Mouse (Mus musculus): ENCODE results near the gene Dus2.

The Dus2 gene

DNA sequence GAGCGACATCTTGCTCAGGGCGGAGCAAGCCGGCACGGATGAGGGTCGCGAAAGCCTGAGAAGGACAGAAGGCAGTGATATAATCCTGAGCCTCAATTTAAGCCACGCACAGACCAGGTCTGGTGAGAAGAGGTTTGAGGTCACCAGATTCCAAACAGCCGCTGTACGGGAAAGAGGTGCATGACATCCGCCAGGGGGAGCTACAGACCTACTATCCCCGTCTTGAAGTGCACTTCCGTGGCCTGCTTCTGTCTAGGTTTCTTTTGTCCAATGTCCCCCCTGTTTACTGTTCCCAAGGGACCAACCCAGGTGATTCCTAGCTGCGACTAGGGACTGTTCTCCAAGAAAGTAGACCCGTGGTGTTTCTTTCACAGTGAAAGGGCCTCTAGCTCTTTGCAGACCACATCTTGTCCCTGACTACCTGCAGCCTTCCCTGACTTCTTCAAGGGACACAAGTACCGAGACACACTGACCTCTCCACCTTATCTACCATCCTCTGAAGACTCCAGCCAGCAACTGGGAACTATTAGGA, at the start of gene Dus2:
Gene Dus2, plus strand, starts transcription at position 482 of the 532 bp plus-strand sequence.
- in situ Hi-C loops (cut with MboI; ENCODE audit: low pct_unique_long_range_greater_than_20kb in 1 of 2, low sequenced_read_pairs in 2 of 2, unreplicated experiment in 1 of 2) = no loop called here

DNA sequence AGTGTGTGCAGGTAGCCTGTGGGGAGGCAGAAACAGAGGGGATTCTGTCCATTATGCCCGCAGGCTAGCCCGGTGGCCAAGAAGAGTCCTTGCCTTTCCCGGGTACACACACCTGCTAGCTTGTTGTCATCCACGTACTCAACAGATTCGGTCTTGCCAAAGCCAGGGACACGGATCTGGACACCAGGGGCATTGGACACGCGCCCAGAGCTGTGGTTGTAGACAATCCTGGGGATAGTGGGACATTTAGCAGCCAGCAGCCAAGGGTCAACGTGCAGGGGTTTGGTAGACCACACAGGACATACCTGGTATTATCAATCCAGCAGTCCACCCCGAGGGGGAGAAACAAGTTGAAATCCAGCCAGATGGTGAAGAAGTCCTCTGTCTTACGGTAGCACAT, 49.1 kb upstream of the Dus2 start:
- in situ Hi-C loops (cut with MboI; ENCODE audit: low pct_unique_long_range_greater_than_20kb in 1 of 2, low sequenced_read_pairs in 2 of 2, unreplicated experiment in 1 of 2) = no loop called here

DNA sequence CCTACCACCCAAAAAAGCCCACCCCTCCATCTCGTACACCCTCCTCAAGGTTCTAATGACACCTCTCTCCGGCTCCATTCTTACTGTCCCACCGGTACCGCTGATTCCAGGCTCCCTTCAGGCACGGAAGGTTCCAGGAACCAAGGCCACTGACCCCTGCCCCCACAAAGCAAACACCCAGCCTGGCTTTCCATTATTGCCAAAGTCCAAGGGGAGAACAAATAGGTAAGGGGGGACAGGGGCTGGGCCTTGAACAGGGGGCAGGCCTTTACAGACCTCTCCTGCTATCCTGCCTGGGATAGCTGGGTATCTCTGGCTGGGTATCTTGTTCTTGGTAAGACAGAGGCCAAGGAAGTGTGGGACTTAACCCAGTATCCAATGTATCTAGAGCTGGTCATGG, 48.6 kb upstream of the Dus2 start:
- in situ Hi-C loops (cut with MboI; ENCODE audit: low pct_unique_long_range_greater_than_20kb in 1 of 2, low sequenced_read_pairs in 2 of 2, unreplicated experiment in 1 of 2) = no loop called here

DNA sequence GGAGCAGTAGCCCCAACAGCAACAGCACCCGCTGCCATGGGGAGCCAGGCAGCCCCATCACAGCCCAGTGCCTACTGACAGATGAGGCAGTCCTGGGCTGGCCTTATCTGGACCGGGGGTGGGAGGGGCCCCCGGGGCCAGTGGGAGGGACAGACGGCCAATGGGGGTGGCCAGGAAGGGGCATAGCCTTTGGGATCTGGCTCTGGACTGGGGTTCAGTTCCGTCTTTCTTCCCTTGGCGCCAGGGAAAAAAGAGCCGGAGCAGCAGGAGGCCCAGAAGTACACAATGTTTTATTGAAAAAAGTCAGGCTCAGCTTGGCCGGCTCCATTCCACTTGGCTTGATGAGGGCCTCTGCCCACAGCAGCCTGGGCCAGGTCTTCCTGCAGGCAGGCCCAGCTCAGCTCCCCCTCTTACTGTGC, 47.8 kb upstream of the Dus2 start, which contains the start of gene Lcat:
Gene Lcat, minus strand, starts transcription at position 62 of the 419 bp plus-strand sequence.
- in situ Hi-C loops (cut with MboI; ENCODE audit: low pct_unique_long_range_greater_than_20kb in 1 of 2, low sequenced_read_pairs in 2 of 2, unreplicated experiment in 1 of 2) = no loop called here

DNA sequence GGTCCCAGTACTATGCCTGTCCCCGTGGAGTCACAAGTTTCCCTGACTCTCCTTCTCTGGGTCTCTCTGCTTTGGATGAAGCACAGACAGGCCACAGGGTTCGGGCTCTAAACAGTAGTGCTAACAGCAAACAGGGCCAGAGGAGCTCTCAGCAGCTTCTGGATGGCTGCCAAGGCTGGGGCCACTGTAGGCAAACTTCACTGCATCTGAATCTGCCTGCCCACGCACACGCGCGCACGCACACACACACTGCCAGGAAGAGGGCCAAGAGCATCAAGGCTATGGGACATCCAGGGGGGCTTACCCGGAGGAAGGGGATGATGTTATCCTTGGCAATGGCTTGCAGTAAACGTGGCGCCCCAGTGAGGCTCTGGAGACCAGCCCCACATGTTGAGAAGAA, 41.8 kb upstream of the Dus2 start:
- in situ Hi-C loops (cut with MboI; ENCODE audit: low pct_unique_long_range_greater_than_20kb in 1 of 2, low sequenced_read_pairs in 2 of 2, unreplicated experiment in 1 of 2) = no loop called here

DNA sequence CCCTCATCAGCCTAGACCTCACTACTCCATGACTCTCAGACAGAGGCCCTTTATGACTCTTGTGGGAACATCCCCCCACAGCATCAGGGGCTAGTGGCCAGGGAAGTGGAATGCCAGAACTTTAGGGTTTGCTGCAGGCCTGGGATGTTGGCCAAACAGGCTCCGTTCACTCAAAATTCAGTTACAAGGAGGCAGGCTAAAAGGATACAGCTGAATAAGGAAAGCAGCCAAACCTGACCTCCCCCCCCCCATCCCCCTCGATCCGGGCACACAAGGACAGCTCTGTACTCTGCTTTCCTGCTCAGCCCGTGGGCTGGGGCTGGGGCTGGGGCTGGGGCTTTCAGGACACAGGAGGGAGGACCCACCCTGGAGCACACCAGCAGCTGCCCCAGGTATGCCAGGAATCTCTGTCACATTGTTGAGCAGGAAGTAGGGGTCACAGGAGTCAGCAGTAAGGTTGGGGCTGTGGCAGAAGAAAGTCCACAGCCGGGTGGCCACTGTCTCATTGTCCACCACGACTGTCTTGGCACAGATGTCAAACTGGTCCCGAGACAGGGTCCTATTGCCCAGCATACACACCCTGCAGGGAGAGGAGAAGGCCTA, 40.0 kb upstream of the Dus2 start:
- in situ Hi-C loops (cut with MboI; ENCODE audit: low pct_unique_long_range_greater_than_20kb in 1 of 2, low sequenced_read_pairs in 2 of 2, unreplicated experiment in 1 of 2) = no loop called here

DNA sequence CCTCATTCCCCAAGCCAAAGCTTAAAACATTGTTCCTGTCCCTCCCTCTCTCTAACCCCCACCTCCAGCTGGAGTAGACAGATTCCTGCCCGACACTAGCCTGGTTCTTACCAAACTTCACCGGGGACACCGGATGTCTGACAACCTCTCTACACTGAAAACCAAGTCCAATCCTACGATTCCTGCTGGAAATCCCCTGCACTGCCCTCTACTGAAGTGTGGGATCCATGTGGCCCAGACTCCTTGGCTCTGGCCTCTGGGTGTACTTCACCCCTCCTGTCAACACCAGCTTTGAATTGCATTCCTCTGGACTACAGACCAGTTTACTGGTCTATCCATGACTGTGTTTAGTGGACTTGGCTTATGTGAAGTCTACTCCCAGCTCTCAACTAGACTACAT, 34.6 kb upstream of the Dus2 start:
- in situ Hi-C loops (cut with MboI; ENCODE audit: low pct_unique_long_range_greater_than_20kb in 1 of 2, low sequenced_read_pairs in 2 of 2, unreplicated experiment in 1 of 2) = no loop called here

DNA sequence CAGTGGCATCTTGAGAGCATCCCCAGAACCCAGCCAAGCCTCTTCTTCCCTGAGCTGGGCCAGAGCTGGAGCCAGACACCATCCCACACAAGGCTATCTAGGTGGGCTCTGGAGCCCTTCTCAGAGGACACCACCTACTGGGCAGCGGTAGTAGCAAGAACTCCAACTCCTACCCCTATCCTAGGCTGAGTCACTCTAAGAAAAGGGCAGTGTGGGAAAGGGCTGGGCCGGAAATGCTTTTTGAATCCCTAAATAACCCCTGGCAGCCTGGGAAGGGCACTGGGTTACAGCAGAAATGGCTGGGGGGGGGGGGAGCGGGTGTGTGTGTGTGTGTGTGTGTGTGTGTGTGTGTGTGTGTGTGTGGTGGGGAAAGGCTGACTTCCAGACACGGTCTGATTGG, 33.3 kb upstream of the Dus2 start:
- in situ Hi-C loops (cut with MboI; ENCODE audit: low pct_unique_long_range_greater_than_20kb in 1 of 2, low sequenced_read_pairs in 2 of 2, unreplicated experiment in 1 of 2) = no loop called here

DNA sequence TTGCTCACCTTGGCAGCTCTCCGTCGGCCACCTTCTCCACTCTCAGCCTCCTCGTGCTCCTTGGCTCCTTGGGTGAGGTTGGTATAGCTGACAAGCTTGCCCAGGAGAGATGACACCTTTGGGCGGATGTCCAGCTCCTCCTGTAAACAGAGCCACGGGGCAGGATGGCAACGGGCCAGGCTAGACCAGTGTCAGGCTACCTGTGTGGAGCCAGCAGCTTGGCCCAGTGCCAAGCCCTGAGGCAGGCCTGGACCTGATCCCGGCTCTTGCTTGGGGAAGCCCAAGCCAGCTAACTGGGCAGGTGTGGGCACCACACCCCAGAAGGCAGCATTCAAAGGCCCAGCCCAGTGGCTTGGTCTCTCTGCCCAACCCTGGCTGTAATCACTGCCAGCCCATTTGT, 31.8 kb upstream of the Dus2 start:
- in situ Hi-C loops (cut with MboI; ENCODE audit: low pct_unique_long_range_greater_than_20kb in 1 of 2, low sequenced_read_pairs in 2 of 2, unreplicated experiment in 1 of 2) = no loop called here

DNA sequence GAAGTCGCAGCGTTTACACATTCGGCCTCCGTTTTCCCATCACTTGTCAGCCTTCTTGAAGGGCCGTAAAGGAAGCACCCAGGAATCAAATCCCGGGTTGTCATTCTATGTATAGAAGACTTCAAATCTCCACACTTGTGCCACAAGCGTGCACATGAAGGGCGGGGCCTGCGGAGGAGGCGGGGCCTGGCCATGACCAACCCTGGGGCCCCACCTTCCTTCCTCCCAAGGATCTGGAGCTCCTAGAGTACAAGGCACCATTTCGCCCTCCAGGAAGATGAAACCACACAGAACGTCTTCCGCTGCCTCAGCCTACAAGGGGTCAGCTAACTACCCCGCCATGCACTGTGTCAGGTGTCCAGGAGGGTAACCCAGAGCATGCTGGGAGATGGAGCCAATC, 30.0 kb upstream of the Dus2 start:
- in situ Hi-C loops (cut with MboI; ENCODE audit: low pct_unique_long_range_greater_than_20kb in 1 of 2, low sequenced_read_pairs in 2 of 2, unreplicated experiment in 1 of 2) = no loop called here

DNA sequence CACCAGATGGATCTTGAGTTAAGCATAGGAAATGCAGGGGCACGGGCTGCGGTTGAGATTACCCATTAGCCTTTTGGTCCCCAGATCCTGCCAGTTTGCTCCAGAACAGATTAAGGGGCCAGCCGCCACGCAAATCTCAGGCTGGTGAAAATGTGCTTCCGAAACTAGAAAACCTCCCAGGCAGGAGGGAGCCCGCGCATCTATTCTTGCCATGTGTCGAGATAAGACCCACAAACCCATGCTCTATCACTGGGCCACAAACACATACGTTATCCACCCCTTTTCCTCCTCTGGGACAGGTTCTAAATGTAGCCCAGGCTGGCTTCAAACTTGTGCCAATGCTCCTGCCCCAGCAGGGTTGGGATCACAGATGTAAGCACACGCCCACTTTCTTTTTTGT, 29.6 kb upstream of the Dus2 start:
- in situ Hi-C loops (cut with MboI; ENCODE audit: low pct_unique_long_range_greater_than_20kb in 1 of 2, low sequenced_read_pairs in 2 of 2, unreplicated experiment in 1 of 2) = no loop called here

DNA sequence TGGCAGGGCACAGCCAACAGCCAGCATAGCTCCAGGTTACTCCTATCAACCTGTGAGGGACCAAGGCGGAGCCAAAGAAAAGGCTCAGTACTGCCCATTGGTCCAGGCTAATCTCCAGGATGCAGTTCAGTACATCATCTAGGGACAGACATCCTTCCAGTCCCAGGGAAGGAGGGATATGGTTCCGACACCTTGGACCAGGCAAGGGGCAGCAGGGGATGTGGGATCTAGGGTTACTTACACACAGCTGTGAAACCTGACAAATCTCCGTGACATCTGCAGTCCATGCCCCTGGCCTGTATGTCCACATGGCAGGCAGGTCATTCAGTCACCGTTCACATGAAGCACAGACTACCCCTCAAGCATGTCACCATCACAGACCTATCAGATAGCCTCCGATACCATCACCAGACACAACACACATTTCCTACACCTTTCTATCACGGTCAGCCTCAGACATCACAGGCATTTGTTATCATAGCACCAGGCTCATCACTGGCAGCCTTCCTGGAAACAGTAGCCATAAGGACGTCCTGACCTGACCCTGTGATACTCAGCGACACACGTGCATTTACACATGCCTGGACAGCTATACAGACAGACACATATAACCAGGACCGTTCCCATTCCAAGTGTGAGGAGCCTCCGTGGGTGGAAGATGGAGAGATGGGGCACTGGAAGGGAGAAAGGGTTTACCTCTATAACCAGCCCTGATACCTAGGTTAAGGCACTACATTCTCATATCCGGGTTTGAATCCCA, 26.5 kb upstream of the Dus2 start:
- in situ Hi-C loops (cut with MboI; ENCODE audit: low pct_unique_long_range_greater_than_20kb in 1 of 2, low sequenced_read_pairs in 2 of 2, unreplicated experiment in 1 of 2) = no loop called here

DNA sequence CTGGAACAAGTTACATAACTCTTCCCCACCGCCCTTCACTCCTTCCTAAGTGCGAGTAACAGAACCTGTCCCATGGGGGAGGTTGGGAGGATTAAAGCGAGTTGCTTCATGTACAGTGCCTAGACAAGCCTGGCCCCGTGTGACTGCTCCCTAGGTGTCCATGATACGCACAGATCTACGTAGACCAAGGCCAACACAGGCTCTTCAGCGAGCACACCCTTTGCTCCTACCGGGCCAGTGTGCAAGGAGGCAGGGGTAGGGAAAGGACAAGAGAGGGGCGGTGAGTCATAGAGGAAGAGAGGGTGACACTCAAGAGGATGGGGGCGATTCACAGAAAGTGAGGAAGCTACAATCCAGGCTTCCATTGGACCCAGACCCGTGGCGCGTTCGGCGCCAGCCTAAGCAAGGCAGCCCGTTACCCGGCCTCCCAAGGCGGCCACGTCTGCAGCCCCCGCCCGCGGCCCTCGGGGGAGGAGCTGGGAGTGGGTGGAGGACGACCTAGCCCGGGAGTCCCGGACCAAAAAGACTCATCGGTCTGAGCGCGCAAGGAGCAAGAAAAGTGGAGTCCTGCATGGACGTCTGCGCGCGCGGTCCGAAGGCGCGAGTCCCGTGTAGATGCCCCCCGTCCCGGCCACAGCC, 25.8 kb upstream of the Dus2 start:
- in situ Hi-C loops (cut with MboI; ENCODE audit: low pct_unique_long_range_greater_than_20kb in 1 of 2, low sequenced_read_pairs in 2 of 2, unreplicated experiment in 1 of 2) = no loop called here

DNA sequence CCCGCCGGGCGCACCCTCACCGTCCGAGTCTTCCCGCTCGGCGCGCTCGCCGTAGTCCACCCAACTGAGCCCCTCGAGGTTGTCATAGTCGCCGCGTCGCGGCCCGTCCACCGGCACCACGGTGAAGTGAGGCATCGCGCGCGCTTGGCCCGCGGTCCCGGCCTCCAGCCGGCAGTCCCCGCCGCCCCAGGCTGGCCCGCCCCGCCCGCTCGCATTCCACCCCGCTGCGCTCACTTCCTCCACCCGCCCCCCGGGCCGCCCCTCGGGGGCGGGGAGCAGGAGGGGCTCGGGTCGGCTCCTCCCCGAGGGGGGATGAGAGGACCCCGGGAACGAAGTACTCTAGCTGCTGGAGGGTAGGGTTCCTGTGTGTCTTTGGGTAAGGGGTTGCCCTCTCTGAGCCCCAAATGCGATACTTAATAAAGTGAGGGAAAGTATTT, 25.2 kb upstream of the Dus2 start, which contains the start of gene Slc12a4:
Gene Slc12a4, minus strand, starts transcription at position 193 of the 437 bp plus-strand sequence.
- in situ Hi-C loops (cut with MboI; ENCODE audit: low pct_unique_long_range_greater_than_20kb in 1 of 2, low sequenced_read_pairs in 2 of 2, unreplicated experiment in 1 of 2) = no loop called here

DNA sequence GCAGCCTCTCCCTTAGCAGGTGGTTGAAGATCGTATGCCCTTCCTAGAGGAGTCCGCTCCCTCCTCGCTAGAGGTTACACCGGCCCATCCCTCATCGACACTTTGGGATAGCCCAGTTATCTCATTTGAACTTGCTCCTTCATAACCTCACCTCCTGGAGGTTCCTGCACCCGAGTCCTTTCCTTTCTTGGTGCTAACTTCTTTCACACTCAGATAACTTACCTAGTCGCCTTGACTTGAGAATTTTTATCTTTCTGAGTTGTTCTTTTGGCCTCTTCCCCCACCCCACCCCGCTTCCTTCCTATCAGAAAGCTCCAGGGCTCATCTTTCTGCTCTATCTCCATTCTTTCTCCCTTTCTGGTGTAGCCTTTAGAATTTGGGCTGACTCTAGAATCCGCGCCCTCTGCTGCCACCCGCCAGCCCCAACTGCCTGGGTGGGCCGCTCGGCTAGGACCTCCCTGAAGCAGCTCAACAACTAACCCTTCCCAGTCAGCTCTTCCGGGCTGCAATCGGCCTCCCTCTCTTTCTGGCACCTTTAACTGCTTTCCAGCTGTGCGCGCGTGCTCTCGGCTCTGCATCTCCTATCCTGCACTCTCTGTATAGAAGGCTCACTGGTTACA, 24.3 kb upstream of the Dus2 start:
- in situ Hi-C loops (cut with MboI; ENCODE audit: low pct_unique_long_range_greater_than_20kb in 1 of 2, low sequenced_read_pairs in 2 of 2, unreplicated experiment in 1 of 2) = no loop called here

DNA sequence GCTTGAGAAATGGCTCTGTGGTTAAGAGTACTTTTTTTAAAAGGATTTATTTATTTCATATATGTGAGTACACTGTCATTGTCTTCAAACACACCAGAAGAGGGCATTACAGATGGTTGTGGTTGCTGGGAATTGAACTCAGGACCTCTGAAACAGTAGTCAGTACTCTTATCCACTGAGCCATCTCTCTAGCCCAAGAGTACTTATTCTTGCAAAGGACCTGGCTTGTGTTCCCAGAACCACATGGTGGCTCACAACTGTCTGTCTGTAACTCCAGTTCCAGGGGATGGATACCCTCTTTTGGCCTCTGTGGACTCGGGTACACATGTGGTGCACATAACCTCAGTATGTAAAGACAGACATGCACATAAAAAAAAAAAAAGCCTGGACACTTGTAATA, 21.8 kb upstream of the Dus2 start:
- in situ Hi-C loops (cut with MboI; ENCODE audit: low pct_unique_long_range_greater_than_20kb in 1 of 2, low sequenced_read_pairs in 2 of 2, unreplicated experiment in 1 of 2) = no loop called here

DNA sequence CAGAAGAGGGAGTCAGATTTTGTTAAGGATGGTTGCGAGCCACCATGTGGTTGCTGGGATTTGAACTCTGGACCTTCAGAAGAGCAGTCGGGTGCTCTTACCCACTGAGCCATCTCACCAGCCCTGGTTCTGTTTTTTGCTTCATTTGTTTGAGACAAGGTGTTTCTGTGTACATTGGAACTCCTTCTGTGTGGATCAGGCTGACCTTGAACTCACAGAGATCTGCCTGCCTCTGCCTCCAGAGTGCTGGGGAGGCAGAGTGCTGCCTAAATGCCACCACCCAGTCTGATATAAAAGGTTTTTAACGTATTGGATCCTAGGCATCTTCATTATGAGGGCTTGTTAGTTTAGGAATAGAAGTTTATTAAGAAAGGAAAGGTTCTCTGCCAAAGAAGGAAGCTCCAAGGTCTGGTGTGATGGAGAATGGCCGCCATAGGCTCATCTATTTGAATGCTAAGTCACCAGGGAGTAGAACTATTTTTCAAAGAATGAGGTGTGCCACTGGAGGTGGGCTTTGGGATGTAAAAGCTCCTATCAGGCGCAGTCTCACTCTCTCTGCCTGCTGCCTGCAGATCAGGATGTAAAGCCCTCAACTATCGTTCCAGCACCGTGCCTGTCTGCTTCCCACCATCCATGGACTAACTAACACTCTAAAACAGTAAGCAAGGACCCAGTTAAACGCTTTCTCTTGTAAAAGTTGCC, 20.0 kb upstream of the Dus2 start:
- in situ Hi-C loops (cut with MboI; ENCODE audit: low pct_unique_long_range_greater_than_20kb in 1 of 2, low sequenced_read_pairs in 2 of 2, unreplicated experiment in 1 of 2) = no loop called here

DNA sequence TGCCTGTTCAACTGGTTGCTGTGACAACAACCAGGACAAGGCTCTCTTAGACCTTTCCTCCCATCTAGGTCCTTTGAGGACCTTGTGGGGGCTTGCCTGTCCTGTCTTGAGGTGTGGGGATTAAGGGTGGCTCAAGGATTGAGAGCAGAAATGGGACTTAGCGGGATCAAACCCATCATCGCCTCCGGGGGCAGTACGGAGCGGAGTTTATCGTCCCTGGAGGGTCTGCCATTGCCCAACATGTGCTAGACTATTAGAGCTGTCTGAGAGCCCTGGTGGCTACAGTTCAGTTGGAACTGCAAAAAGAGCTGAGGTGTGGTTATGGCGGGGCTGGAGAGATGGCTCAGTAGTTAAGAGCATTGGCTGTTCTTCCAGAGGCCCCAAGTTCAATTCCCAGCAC, 15.8 kb upstream of the Dus2 start:
- in situ Hi-C loops (cut with MboI; ENCODE audit: low pct_unique_long_range_greater_than_20kb in 1 of 2, low sequenced_read_pairs in 2 of 2, unreplicated experiment in 1 of 2) = no loop called here
